Mouse (Mus musculus) spleen, postnatal 36 days (tissue): ENCODE measurements around the gene Ddx39b.
"Not testable (repeated sequence)": the region's sequence is repeated elsewhere in the genome, so short reads cannot be mapped to it uniquely, and the experiment has no call there.

ENCODE experiments used
- DNase-seq, 2 experiments: peaks; one replicate each; pipeline ENCODE4 v3.0.0; 2022; ENCODE audit warnings: low spot score in 2 of 2, mixed read lengths in 1 of 2

The Ddx39b gene

GRCm38 (mm10) chr17:35259621-35260020 is 18.1 kb downstream of the Ddx39b start:
- no peak for DNase-seq

- no peak for DNase-seq
Observed at GRCm38 (mm10) chr17:35261651-35262050, 20.1 kb downstream of the Ddx39b start.

- peak; percentile 100 for DNase-seq
Observed at GRCm38 (mm10) chr17:35262664-35263522, 21.3 kb downstream of the Ddx39b start, which contains the start of gene H2-D1. Gene H2-D1 (plus strand): TSS chr17:35262730.

- no peak for DNase-seq
Observed at GRCm38 (mm10) chr17:35263523-35263883, 22.0 kb downstream of the Ddx39b start.

- no peak for DNase-seq
Observed at GRCm38 (mm10) chr17:35267399-35268086, 26.0 kb downstream of the Ddx39b start.

GRCm38 (mm10) chr17:35269653-35270347 is 28.3 kb downstream of the Ddx39b start:
- peak; percentile 43 to 58 for DNase-seq

- no peak for DNase-seq
Observed at GRCm38 (mm10) chr17:35272249-35272648, 30.7 kb downstream of the Ddx39b start.

- DNase-seq = peak; percentile 76 to 84
Observed at GRCm38 (mm10) chr17:35274770-35275169, 33.2 kb downstream of the Ddx39b start.

- no peak for DNase-seq
Observed at GRCm38 (mm10) chr17:35276304-35276864, 34.8 kb downstream of the Ddx39b start.

- no peak for DNase-seq
Observed at GRCm38 (mm10) chr17:35278049-35278448, 36.5 kb downstream of the Ddx39b start.

GRCm38 (mm10) chr17:35278957-35279688 is 37.6 kb downstream of the Ddx39b start:
- no peak for DNase-seq

GRCm38 (mm10) chr17:35280276-35280675 is 38.7 kb downstream of the Ddx39b start:
- no peak for DNase-seq

- DNase-seq = no peak
Observed at GRCm38 (mm10) chr17:35285431-35285830, 43.9 kb downstream of the Ddx39b start.

GRCm38 (mm10) chr17:35295796-35296195 is 54.2 kb downstream of the Ddx39b start:
- peak; percentile 51 to 65 for DNase-seq

- DNase-seq = not testable (repeated sequence)
Observed at GRCm38 (mm10) chr17:35300261-35300945, 58.9 kb downstream of the Ddx39b start.

GRCm38 (mm10) chr17:35301645-35302258 is 60.2 kb downstream of the Ddx39b start:
- peak; percentile 80 to 89 for DNase-seq

- no peak for DNase-seq
Observed at GRCm38 (mm10) chr17:35303271-35303670, 61.7 kb downstream of the Ddx39b start.
